Mouse (Mus musculus) cerebellum, adult 9-10 months (tissue): ENCODE measurements at regions not wholly inside any gene's neighbourhood (a gene's known extent, or its start where the extent isn't known, plus 50 kb on each side); places are given as distances from the start of the nearest gene placed in this dataset.
A peak's percentile ranks its signal among the peaks of the same experiment; 100 is the strongest.

Experiments
- DNase-seq: peaks from one replicate; pipeline ENCODE4 v3.0.0; 2022

DNA sequence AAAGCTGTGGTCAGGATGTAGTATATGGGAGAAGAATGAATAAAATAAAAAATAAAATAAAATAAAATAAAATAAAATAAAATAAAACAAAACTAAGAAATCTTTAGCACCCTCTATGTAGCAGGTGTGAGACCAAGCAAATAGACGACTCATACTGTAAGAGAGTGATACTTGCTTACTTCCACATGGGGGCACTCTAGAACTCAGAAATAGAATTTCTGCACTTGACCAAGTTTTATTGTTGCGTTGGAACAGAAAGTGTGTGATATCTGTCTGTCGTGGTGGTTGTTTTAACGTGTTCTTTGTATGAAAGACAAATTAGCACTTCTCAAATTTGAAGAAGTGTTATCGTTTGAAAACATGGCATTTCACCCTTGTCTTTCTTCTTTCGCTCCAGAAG is 125.4 kb downstream of the Dthd1 start:
- DNase-seq: peak; percentile 6
